Mouse (Mus musculus): ENCODE results near the gene Ptrh1. TPM values are rescaled to one million over a fixed set of nuclear protein-coding genes. Genes with fewer than 3 reads are reported as not detected.

Gene Ptrh1
- polyA plus RNA-seq, 1 experiment from 2014 or later, result 5.5 TPM

DNA sequence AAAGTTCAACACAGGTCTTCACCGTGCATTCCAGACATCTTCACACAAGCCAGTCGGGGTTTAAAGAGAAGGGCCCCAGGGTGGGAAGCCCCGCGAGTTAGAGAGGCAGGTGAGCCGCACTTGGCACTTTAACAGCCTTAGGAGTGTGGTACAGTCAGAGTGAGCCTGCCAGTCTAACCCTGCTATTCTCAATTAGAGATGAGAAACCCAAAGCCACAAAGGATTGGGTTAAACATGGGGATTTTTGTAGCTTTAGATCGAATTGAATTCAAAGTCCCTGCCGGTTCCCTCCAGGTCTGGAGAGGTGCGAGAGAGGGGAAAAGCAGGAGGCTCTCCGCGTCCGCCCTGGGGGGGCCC, 34.7 kb upstream of the Ptrh1 start, which contains the start of gene 6330409D20Rik:
Gene 6330409D20Rik (minus strand): TSS at position 101 of the 357 bp plus-strand sequence.
- WGBS, result 8% methylated on average over 11 of the region's 11 CpGs
- H3K4me3 ChIP-seq (replicated peaks), result peak within 1 kb of the TSS; percentile 47
- ATAC-seq, result no peak
- peaks cover 25% of the 10 kb centered on the region for H3K4me1 ChIP-seq (replicated peaks)
- peak within 1 kb of the TSS; percentile 46 for H3K9ac ChIP-seq
- peak within 1 kb of the TSS; percentile 94 for H3K4me2 ChIP-seq (replicated peaks)
- H3K27me3 ChIP-seq (replicated peaks), result peaks cover 30% of the 10 kb centered on the region
- no peaks in the 10 kb centered on the region for H3K9me3 ChIP-seq
- 0 out of 2 replicates have a peak, but pooled peaks cover under 1% of the 10 kb centered on the region for H3K36me3 ChIP-seq
- H3K27ac ChIP-seq, result peak within 1 kb of the TSS; percentile 23; the same call in 1 of the 2 replicates

DNA sequence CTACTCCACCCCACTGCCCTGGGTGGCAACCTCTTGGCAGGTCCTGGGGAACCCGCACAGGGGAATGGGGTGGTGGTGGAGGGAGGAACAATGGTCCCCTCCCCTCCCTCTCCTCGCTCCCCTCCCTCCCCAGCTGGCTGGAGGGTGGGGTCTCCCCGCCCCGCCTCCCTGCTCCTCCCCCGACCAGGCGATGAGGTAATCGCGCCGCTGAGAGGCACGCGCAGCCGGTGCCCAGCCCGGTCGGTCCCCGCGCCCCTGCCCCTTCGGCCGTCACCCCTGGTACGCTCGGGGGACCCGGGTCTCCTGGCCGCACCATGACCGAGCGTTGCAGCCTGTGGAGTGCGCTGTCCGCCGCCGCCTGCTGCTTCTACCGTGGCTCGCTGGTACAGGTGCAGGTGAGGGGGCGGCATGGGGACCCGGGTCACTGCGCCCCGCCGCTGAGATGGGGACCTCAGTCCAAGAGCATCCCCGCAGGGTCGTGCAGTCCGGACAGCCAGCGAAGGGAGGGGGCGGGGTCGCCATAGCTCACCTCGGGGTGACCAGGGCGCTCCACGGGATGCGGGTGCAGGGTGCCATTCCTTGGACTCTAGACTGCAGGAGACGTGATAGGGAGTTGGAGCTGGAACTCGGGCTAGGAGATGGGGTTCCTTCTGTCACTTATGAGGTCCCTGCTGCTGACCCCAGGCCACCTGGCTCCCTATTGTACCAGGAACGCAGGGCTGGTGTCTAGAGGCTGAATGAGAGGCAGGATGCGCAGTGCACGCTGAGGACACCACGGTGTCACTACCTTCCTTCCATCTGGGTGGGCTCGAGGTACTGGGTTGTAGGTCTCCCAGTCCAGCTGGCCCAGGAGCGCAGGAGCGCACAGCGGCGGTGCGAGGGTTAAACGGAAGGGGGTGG, 34.1 kb upstream of the Ptrh1 start:
- Histone ChIP-seq H3K9ac (peak overlapping the region; percentile 46), H3K9me3 (no peaks in the 10 kb centered on the region), H3K36me3 (0 out of 2 replicates have a peak, but pooled peaks cover 4% of the 10 kb centered on the region), H3K4me2 (replicated peaks) (peak overlapping the region; percentile 94), H3K4me3 (replicated peaks) (peak overlapping the region; percentile 47), H3K4me1 (replicated peaks) (peaks cover 22% of the 10 kb centered on the region), H3K27me3 (replicated peaks) (peaks cover 30% of the 10 kb centered on the region), H3K27ac (peak overlapping the region; percentile 23; the same call in 1 of the 2 replicates)
- ATAC-seq, result peak; percentile 73
- WGBS, result 5% methylated on average over 46 of the region's 58 CpGs

DNA sequence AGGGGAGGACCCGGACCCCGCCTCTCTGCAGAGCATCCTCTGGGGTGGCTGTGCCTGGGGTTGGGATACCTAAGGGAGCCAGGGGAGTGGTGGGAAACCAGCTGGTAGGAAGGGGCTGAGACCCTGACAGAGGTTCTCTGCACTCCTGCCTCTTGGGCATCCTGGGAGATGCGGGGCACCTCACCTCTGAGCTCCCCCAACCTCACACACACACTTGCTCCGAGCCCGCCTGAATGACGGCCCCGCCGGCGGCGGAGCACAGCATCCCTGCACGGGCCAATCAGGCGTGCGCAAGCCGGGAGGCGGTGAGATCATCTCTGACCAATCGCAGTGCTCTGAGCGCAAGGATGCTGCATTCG, 33.4 kb upstream of the Ptrh1 start:
- Histone ChIP-seq H3K27ac (no peak overlapping the region), H3K36me3 (0 out of 2 replicates have a peak, but pooled peaks cover 6% of the 10 kb centered on the region), H3K4me3 (replicated peaks) (peak overlapping the region; percentile 47), H3K9ac (no peak overlapping the region), H3K27me3 (replicated peaks) (peaks cover 30% of the 10 kb centered on the region), H3K9me3 (no peaks in the 10 kb centered on the region), H3K4me2 (replicated peaks) (peak overlapping the region; percentile 94), H3K4me1 (replicated peaks) (peaks cover 19% of the 10 kb centered on the region)
- peak; percentile 41 for ATAC-seq
- 18% methylated on average over 18 of the region's 18 CpGs for WGBS

DNA sequence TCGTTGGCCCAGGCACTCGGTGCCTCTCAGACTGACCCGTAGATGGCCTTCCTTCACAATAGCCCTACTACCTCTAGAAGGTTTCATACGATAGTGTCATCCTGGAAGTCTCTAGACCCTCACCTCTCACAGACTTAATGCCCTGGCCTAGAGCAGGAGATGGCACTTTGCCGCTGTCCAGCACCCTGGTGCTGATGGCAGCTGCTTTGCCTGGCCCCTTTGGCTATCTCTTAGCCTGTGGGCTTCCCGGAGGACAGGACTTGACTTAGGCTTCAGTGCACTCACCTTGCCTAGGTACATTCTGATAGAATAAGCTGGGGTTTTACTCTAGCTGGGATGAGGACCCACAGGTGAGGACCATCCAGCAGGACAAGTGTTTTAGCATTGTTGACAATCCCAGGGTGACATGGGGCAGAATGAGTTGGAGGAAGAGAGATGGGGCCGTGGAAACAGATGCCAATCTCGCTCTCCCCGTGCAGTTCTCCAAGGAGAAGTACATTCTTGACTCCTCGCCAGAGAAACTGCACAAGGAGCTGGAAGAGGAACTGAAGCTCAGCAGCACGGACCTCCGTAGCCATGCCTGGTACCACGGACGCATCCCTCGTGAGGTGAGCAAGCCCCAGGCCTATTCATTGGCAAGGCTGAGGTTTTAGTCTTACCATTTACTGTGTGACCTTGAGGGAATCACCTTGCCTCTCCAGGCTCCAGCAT, 31.2 kb upstream of the Ptrh1 start:
- no peak for ATAC-seq
- Histone ChIP-seq H3K27ac (no peak overlapping the region), H3K27me3 (replicated peaks) (peaks cover 30% of the 10 kb centered on the region), H3K4me2 (replicated peaks) (no peak overlapping the region), H3K4me1 (replicated peaks) (peaks cover 19% of the 10 kb centered on the region), H3K36me3 (0 out of 2 replicates have a peak, but pooled peaks cover 14% of the 10 kb centered on the region), H3K4me3 (replicated peaks) (no peak overlapping the region), H3K9ac (no peak overlapping the region), H3K9me3 (no peaks in the 10 kb centered on the region)
- WGBS, result 73% methylated on average over 15 of the region's 15 CpGs

GRCm38 (mm10) chr2:32749082-32749481, 26.5 kb upstream of the Ptrh1 start:
- ATAC-seq, result no peak
- Histone ChIP-seq H3K4me1 (replicated peaks) (peaks cover 8% of the 10 kb centered on the region), H3K9me3 (no peaks in the 10 kb centered on the region), H3K9ac (no peak overlapping the region), H3K36me3 (peaks cover 22% of the 10 kb centered on the region), H3K4me2 (replicated peaks) (no peak overlapping the region), H3K4me3 (replicated peaks) (no peak overlapping the region), H3K27me3 (replicated peaks) (no peaks in the 10 kb centered on the region), H3K27ac (no peak overlapping the region)
- 87% methylated on average over 16 of the region's 16 CpGs for WGBS

- peaks cover 29% of the 10 kb centered on the region for H3K36me3 ChIP-seq
Measured at GRCm38 (mm10) chr2:32750199-32750598, 25.4 kb upstream of the Ptrh1 start.

GRCm38 (mm10) chr2:32750887-32751664, 24.5 kb upstream of the Ptrh1 start:
- Histone ChIP-seq H3K4me1 (replicated peaks) (peaks cover 8% of the 10 kb centered on the region), H3K27ac (peak overlapping the region; percentile 41), H3K27me3 (replicated peaks) (no peaks in the 10 kb centered on the region), H3K9me3 (no peaks in the 10 kb centered on the region), H3K4me3 (replicated peaks) (peak overlapping the region; percentile 42), H3K4me2 (replicated peaks) (peak overlapping the region; percentile 65), H3K9ac (peak overlapping the region; percentile 39; the same call in 1 of the 2 replicates), H3K36me3 (peaks cover 27% of the 10 kb centered on the region)
- 18% methylated on average over 31 of the region's 31 CpGs for WGBS
- peak; percentile 95 for ATAC-seq

More at GRCm38 (mm10) chr2:32750199-32750598, 25.4 kb upstream of the Ptrh1 start:
- no peak overlapping the region for H3K9ac ChIP-seq
- WGBS, result 67% methylated on average over 7 of the region's 7 CpGs
- no peak overlapping the region for H3K27ac ChIP-seq
- no peaks in the 10 kb centered on the region for H3K27me3 ChIP-seq (replicated peaks)
- H3K9me3 ChIP-seq, result no peaks in the 10 kb centered on the region
- H3K4me3 ChIP-seq (replicated peaks), result no peak overlapping the region
- H3K4me1 ChIP-seq (replicated peaks), result peaks cover 8% of the 10 kb centered on the region
- ATAC-seq, result no peak
- no peak overlapping the region for H3K4me2 ChIP-seq (replicated peaks)

- peak; percentile 57 for ATAC-seq
- H3K27ac ChIP-seq, result peak overlapping the region; percentile 41
- peak overlapping the region; percentile 42 for H3K4me3 ChIP-seq (replicated peaks)
- no peaks in the 10 kb centered on the region for H3K27me3 ChIP-seq (replicated peaks)
- peaks cover 25% of the 10 kb centered on the region for H3K36me3 ChIP-seq
- WGBS, result 30% methylated on average over 10 of the region's 10 CpGs
- H3K9me3 ChIP-seq, result no peaks in the 10 kb centered on the region
- H3K9ac ChIP-seq, result peak overlapping the region; percentile 39; the same call in 1 of the 2 replicates
- H3K4me2 ChIP-seq (replicated peaks), result peak overlapping the region; percentile 65
- peaks cover 8% of the 10 kb centered on the region for H3K4me1 ChIP-seq (replicated peaks)
Measured at GRCm38 (mm10) chr2:32751665-32752033, 23.9 kb upstream of the Ptrh1 start.

GRCm38 (mm10) chr2:32752181-32752580, 23.4 kb upstream of the Ptrh1 start:
- Histone ChIP-seq H3K4me1 (replicated peaks) (peaks cover 8% of the 10 kb centered on the region), H3K9me3 (no peaks in the 10 kb centered on the region), H3K9ac (no peak overlapping the region), H3K36me3 (peaks cover 22% of the 10 kb centered on the region), H3K27me3 (replicated peaks) (no peaks in the 10 kb centered on the region), H3K27ac (no peak overlapping the region), H3K4me3 (replicated peaks) (peak overlapping the region; percentile 42; the same call in 1 of the 2 replicates), H3K4me2 (replicated peaks) (peak overlapping the region; percentile 65)
- ATAC-seq, result no peak
- 71% methylated on average over 10 of the region's 10 CpGs for WGBS

GRCm38 (mm10) chr2:32756674-32757055, 18.9 kb upstream of the Ptrh1 start:
- Histone ChIP-seq H3K27me3 (replicated peaks) (no peaks in the 10 kb centered on the region), H3K9me3 (no peaks in the 10 kb centered on the region), H3K4me3 (replicated peaks) (no peak overlapping the region), H3K4me1 (replicated peaks) (peaks cover 9% of the 10 kb centered on the region; the same call in 1 of the 2 replicates), H3K27ac (no peak overlapping the region), H3K4me2 (replicated peaks) (peak overlapping the region; percentile 72; the same call in 1 of the 2 replicates), H3K9ac (no peak overlapping the region), H3K36me3 (peaks cover 21% of the 10 kb centered on the region)
- ATAC-seq, result peak; percentile 39; the same call in 1 of the 2 replicates
- WGBS, result 36% methylated on average over 6 of the region's 6 CpGs

GRCm38 (mm10) chr2:32757056-32757845, 18.3 kb upstream of the Ptrh1 start, which contains the start of gene Tor2a:
Gene Tor2a, plus strand, starts transcription at chr2:32757234.
- H3K9me3 ChIP-seq, result no peaks in the 10 kb centered on the region

More at GRCm38 (mm10) chr2:32757056-32757845, 18.3 kb upstream of the Ptrh1 start, which contains the start of gene Tor2a:
- Histone ChIP-seq H3K36me3 (peaks cover 21% of the 10 kb centered on the region), H3K4me3 (replicated peaks) (peak within 1 kb of the TSS; percentile 72), H3K27ac (peak within 1 kb of the TSS; percentile 85), H3K9ac (peak within 1 kb of the TSS; percentile 76), H3K4me2 (replicated peaks) (peak within 1 kb of the TSS; percentile 72), H3K27me3 (replicated peaks) (no peaks in the 10 kb centered on the region), H3K4me1 (replicated peaks) (peaks cover 9% of the 10 kb centered on the region; the same call in 1 of the 2 replicates)
- under 1% methylated on average over 66 of the region's 66 CpGs for WGBS
- ATAC-seq, result peak; percentile 96

Data from intestine, embryonic 15.5 days (tissue).